33 mouse cellular contexts compared by ENCODE assay signal in the genomic region with DNA sequence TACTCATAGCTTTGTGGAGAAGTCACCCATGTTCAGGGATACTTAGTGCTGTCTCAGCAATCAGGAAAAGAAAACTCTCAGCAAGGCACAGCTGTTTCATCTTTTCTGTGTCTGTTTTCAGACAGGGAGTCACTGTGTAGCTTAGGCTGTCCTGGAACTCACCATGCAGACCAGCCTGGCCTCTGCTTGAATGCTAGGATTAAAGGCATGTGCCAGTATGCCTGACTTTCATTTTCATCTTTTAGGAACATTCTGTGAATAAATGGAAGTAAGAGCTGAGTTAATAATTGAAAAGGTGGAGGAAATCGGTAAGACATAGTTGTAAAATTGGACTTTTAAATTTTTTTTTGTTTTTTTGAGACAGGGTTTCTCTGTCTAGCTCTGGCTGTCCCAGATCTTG.
"Had no signal": no experiment of that assay in that cellular context is flagged by ENCODE, and none has a peak within 500 bp of the region (broad histone marks: within the 10 kb centered on the region; RNA-seq: fewer than 3 reads in every experiment).

No protein-coding gene starts in this region.

- H3K27ac ChIP-seq: heart, adult 2 months; heart, embryonic 10.5 days; heart, embryonic 13.5 days; heart, embryonic 15.5 days; hindbrain, embryonic 10.5 days; hindbrain, embryonic 12.5 days; hindbrain, embryonic 13.5 days; hindbrain, embryonic 14.5 days; hindbrain, embryonic 15.5 days; hindbrain, postnatal 0 days; intestine, embryonic 15.5 days; kidney, embryonic 15.5 days; kidney, postnatal 0 days; layer of hippocampus, adult 2 months; left cerebral cortex, adult 2 months had no signal

- ATAC-seq: hindbrain, embryonic 16.5 days; hindbrain, postnatal 0 days; inflammation-experienced regulatory T-cells, adult 6 months; intestine, embryonic 15.5 days had no signal

- H3K4me2 ChIP-seq: heart, embryonic 11.5 days; heart, embryonic 12.5 days; heart, embryonic 13.5 days; heart, embryonic 15.5 days; hindbrain, embryonic 12.5 days; hindbrain, embryonic 13.5 days; hindbrain, embryonic 14.5 days; hindbrain, embryonic 15.5 days; intestine, embryonic 15.5 days; kidney, embryonic 15.5 days had no signal

- H3K36me3 ChIP-seq: heart, embryonic 15.5 days; hindbrain, embryonic 12.5 days; hindbrain, embryonic 13.5 days; hindbrain, embryonic 15.5 days; intestine, embryonic 15.5 days had no signal

- DNase-seq: heart, adult 2 months; heart, postnatal 10 days; heart, postnatal 14 days; heart, postnatal 36 days; heart, postnatal 4 days; kidney, adult 11 months; kidney, adult 18-20 months; kidney, adult 9 months; kidney, postnatal 10 days; kidney, postnatal 14 days; kidney, postnatal 25 days; kidney, postnatal 36 days; kidney, postnatal 4 days; layer of hippocampus, adult 9-11 months; layer of hippocampus, postnatal 36 days had no signal

- H3K9ac ChIP-seq: heart, embryonic 12.5 days; heart, embryonic 13.5 days; heart, embryonic 15.5 days; hindbrain, embryonic 12.5 days; hindbrain, embryonic 13.5 days; hindbrain, embryonic 14.5 days; hindbrain, embryonic 15.5 days; intestine, embryonic 15.5 days; kidney, embryonic 15.5 days had no signal

- H3K4me1 ChIP-seq: hindbrain, embryonic 12.5 days; hindbrain, embryonic 13.5 days; hindbrain, embryonic 15.5 days had no signal

- H3K9me3 ChIP-seq: heart, embryonic 10.5 days; heart, embryonic 12.5 days; heart, embryonic 13.5 days; heart, embryonic 15.5 days; hindbrain, embryonic 10.5 days; hindbrain, embryonic 12.5 days; hindbrain, embryonic 13.5 days; hindbrain, embryonic 15.5 days; intestine, embryonic 15.5 days; kidney, embryonic 15.5 days had no signal

- H3K4me3 ChIP-seq: heart, adult 2 months; heart, embryonic 10.5 days; heart, embryonic 12.5 days; heart, embryonic 13.5 days; heart, embryonic 15.5 days; hindbrain, embryonic 10.5 days; hindbrain, embryonic 12.5 days; hindbrain, embryonic 13.5 days; hindbrain, embryonic 15.5 days; intestine, embryonic 15.5 days; kidney, embryonic 15.5 days; layer of hippocampus, adult 2 months; left cerebral cortex, adult 2 months had no signal

- H3K27me3 ChIP-seq: heart, embryonic 12.5 days; heart, embryonic 13.5 days; heart, embryonic 15.5 days; hindbrain, embryonic 12.5 days; hindbrain, embryonic 13.5 days; hindbrain, embryonic 15.5 days; intestine, embryonic 15.5 days; kidney, embryonic 15.5 days had no signal
